Mouse (Mus musculus) testis, adult 10 weeks (tissue): ENCODE data around the gene Gm2174. TPM values are rescaled to one million over a fixed set of nuclear protein-coding genes. Genes with fewer than 3 reads are reported as not detected.

Experiments used
- polyA plus RNA-seq: library from polyadenylated mRNA; stranded (reverse); fragments of 350-450 nt; fragmentation: Illumina TruSeq; extraction: RNeasy Lipid Tissue Mini Kit (QIAGEN cat#74804); gene quantifications from one replicate; pipeline ENCODE4 v1.2.3, GENCODE M21; 2014; ENCODE audit warnings: low read depth, low replicate concordance

Gene Gm2174
- polyA plus RNA-seq: not detected

GRCm38 (mm10) chrX:56447524-56448015, at the start of gene Gm2174:
Gene Gm2174, plus strand, starts transcription at chrX:56447965.

DNA sequence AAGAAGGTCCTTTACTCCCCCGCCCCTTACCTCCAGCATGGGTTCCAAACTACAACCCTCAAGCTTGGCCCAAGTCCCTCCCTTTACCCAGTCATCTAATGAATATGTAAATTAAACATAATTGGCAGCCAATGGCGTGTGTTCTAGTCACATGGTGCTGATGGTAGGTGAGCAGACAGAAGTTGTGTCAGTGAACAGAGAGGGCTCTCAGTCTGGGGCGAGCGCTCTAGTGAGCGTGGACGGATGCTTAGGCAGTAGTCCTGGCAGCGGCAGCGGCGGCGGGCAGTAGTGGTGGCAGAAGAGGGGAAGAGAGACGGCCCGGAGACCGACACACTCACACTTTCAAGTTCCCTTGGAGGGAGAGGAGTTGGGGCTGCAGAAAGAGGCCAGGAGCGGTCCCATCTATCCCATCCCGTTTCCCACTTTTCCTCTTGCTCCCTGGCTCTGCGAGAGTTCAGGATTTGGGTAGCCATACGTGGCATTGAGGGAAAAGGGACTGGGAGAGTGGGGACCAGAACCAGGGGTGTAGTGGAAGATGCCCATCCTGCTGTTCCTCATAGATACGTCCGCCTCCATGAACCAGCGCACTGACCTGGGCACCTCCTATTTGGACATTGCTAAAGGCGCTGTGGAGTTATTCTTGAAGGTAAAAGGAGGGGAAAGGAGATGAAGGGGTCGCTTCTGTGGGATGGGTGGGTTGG, 7.1 kb downstream of the Gm2174 start, which contains the start of gene Ints6l:
Gene Ints6l, plus strand, starts transcription at position 187 of the 701 bp plus-strand sequence.

Other genes with a start within 250 kb of the Gm2174 start
- 21.9 TPM for gene Gm773, start 235.1 kb upstream of the Gm2174 start, polyA plus RNA-seq
- gene Zfp449, start 101.6 kb upstream of the Gm2174 start, polyA plus RNA-seq: 6.6 TPM
- gene Smim10l2a, start 73.4 kb upstream of the Gm2174 start, polyA plus RNA-seq: 3.1 TPM
- 20.5 TPM for gene Ints6l, start 6.9 kb downstream of the Gm2174 start, polyA plus RNA-seq
- not detected for gene Gm10477, start 76.8 kb downstream of the Gm2174 start, polyA plus RNA-seq
- 10.1 TPM for gene Gm648, start 101.6 kb downstream of the Gm2174 start, polyA plus RNA-seq
- gene Mmgt1, start 150.1 kb downstream of the Gm2174 start, polyA plus RNA-seq: 8.4 TPM
- gene Slc9a6, start 161.8 kb downstream of the Gm2174 start, polyA plus RNA-seq: 7.5 TPM